Mouse (Mus musculus) G1E (cell line): Measurements from ENCODE around the gene Myo15. TPM values are rescaled to one million over a fixed set of nuclear protein-coding genes. Genes with fewer than 3 reads are reported as not detected.
A peak's percentile ranks its signal among the peaks of the same experiment; 100 is the strongest.

Experiments
- ATAC-seq: 2 replicates; pipeline ENCODE4 v1.8.0; 2016; ENCODE audit warnings: mild to moderate bottlenecking; ENCODE audit not compliant: insufficient number of reproducible peaks, poor library complexity, low FRiP score, severe bottlenecking; ENCODE audit errors: extremely low read depth
- DNase-seq: peaks from one replicate; pipeline ENCODE4 v3.0.0; 2012; ENCODE audit warnings: low spot score
- H3K27me3 ChIP-seq: 2 replicates; pipeline ENCODE4 v1.6.1; 2012; ENCODE audit warnings: mild to moderate bottlenecking, low read length, inconsistent platforms; ENCODE audit not compliant: insufficient read depth
- H3K36me3 ChIP-seq: replicated peaks from 2 replicates; pipeline ENCODE3; 2012; ENCODE audit warnings: mild to moderate bottlenecking, inconsistent platforms
- H3K4me1 ChIP-seq: 2 replicates; pipeline ENCODE4 v1.6.1; 2012; ENCODE audit warnings: low read depth, low read length, inconsistent platforms, mixed read lengths; ENCODE audit not compliant: insufficient read depth
- H3K4me3 ChIP-seq: 2 replicates; pipeline ENCODE4 v1.5.1; 2012; ENCODE audit warnings: low read depth, mild to moderate bottlenecking, inconsistent platforms, low read length, moderate library complexity, mixed read lengths
- H3K9me3 ChIP-seq: replicated peaks from 2 replicates; pipeline ENCODE4 v1.6.1; 2012; ENCODE audit warnings: inconsistent platforms
- CTCF ChIP-seq: IDR thresholded peaks from 2 replicates; pipeline ENCODE4 v1.5.1; 2012; ENCODE audit warnings: low read depth, low read length, inconsistent platforms, mixed read lengths
- GATA1 ChIP-seq: IDR thresholded peaks from 2 replicates; pipeline ENCODE4 v1.6.1; 2012; ENCODE audit warnings: borderline replicate concordance, low read length, inconsistent platforms, mixed read lengths
- GATA2 ChIP-seq: IDR thresholded peaks from 2 replicates; pipeline ENCODE4 v1.6.1; 2012; ENCODE audit warnings: low read depth, low read length, inconsistent platforms, borderline replicate concordance
- POLR2AphosphoS5 ChIP-seq: IDR thresholded peaks from 2 replicates; pipeline ENCODE4 v1.6.1; 2012; ENCODE audit warnings: low read depth, low read length, inconsistent platforms; ENCODE audit not compliant: insufficient replicate concordance
- TAL1 ChIP-seq: conservative IDR thresholded peaks from 2 replicates; pipeline ENCODE4 v1.6.1; 2012; ENCODE audit warnings: low read depth, low read length, inconsistent platforms, mixed read lengths
- polyA plus RNA-seq: library from polyadenylated mRNA; stranded (reverse); fragments of >175 nt; gene quantifications from 2 replicates; pipeline ENCODE4 v1.2.3, GENCODE M21; 2012
- total RNA-seq, 2 experiments: library from RNA; stranded (forward) in 1 of 2; stranded (reverse) in 1 of 2; fragments of 200-1000 nt in 1 of 2; fragments of >200 nt in 1 of 2; fragmentation: Nextera tagmentation in 1 of 2; gene quantifications; 2 replicates each; pipeline ENCODE4 v1.2.3; 2014 to 2017

Myo15 gene
- total and polyA plus RNA-seq, 3 experiments: 0.03 to 0.08 (median 0.05) TPM

GRCm38 (mm10) chr11:60457973-60458372, 11.2 kb upstream of the Myo15 start:
- no peak for ATAC-seq
- Histone ChIP-seq H3K9me3 (no peaks in the 10 kb centered on the region), H3K36me3 (peaks cover 77% of the 10 kb centered on the region), H3K4me3 (no peak overlapping the region), H3K27me3 (no peaks in the 10 kb centered on the region), H3K4me1 (peaks cover 30% of the 10 kb centered on the region)
- no peak for DNase-seq
- TF ChIP-seq CTCF: no peak
- TF ChIP-seq TAL1: no peak
- TF ChIP-seq GATA2: no peak
- TF ChIP-seq POLR2AphosphoS5: no peak
- TF ChIP-seq GATA1: no peak

DNA sequence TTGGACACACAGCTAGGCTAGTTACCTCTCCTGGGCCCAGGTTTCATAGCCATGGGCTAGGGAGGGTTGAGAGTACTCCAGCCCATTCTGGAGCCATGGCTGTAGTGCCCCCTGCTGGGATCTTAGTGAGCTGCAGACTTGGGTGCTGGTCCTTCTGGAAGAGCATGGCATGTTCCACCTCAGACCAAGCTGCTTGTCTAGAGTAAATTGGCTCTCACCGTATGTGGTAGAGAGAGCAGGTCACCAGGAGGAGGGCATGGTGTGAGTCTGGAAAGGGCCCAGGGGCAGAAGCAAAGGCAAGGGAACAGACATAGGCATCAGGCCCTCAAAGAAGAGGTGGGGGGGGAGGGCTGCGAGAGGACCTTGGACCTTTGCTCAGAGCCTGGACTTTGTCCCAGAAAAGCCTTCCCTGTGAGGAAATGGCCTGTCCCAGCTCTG, 3.2 kb upstream of the Myo15 start:
- ATAC-seq (no peak), DNase-seq (peak; percentile 20)
- Histone ChIP-seq H3K27me3 (no peaks in the 10 kb centered on the region), H3K4me3 (no peak overlapping the region), H3K4me1 (no peaks in the 10 kb centered on the region), H3K9me3 (no peaks in the 10 kb centered on the region), H3K36me3 (peaks cover 98% of the 10 kb centered on the region)
- TF ChIP-seq POLR2AphosphoS5 (no peak), CTCF (peak; percentile 77), GATA1 (no peak)

DNA sequence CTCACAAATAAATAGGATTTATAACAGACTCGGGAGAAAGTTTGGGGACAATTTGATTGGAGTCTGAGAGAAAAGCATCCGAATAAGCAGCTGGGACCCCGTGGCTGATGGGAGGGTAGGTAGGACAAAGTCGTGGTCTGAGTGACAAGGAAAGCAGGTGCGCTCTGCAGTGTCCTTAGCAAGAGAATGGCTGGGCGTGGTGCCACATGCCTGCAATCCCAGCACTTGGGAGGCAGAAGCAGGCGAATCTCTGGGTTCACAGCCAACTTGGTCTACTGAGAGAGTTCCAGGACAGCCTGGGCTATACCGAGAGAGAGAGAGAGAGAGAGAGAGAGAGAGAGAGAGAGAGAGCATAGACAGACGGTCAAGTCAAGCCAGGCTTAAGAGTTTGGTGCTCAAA, 1.6 kb downstream of the Myo15 start:
- no peak for DNase-seq
- TF ChIP-seq TAL1: no peak
- no peak for TF ChIP-seq POLR2AphosphoS5
- TF ChIP-seq GATA2: no peak
- TF ChIP-seq GATA1: no peak
- no peak for TF ChIP-seq CTCF
- H3K27me3 ChIP-seq: no peaks in the 10 kb centered on the region
- H3K4me3 ChIP-seq: no peak overlapping the region
- peaks cover 53% of the 10 kb centered on the region for H3K36me3 ChIP-seq
- ATAC-seq: no peak
- no peaks in the 10 kb centered on the region for H3K9me3 ChIP-seq
- no peaks in the 10 kb centered on the region for H3K4me1 ChIP-seq

- H3K9me3 ChIP-seq: no peaks in the 10 kb centered on the region
- ATAC-seq (no peak), DNase-seq (no peak)
- peaks cover 16% of the 10 kb centered on the region for H3K36me3 ChIP-seq
- no peak overlapping the region for H3K4me3 ChIP-seq
- TF ChIP-seq GATA1 (no peak), TAL1 (no peak), CTCF (no peak), POLR2AphosphoS5 (no peak), GATA2 (no peak)
- H3K4me1 ChIP-seq: 0 out of 2 replicates have a peak, but pooled peaks cover 4% of the 10 kb centered on the region
- peaks cover 8% of the 10 kb centered on the region; the same call in 1 of the 2 replicates for H3K27me3 ChIP-seq
Measured at GRCm38 (mm10) chr11:60474534-60474933, 5.4 kb downstream of the Myo15 start.

DNA sequence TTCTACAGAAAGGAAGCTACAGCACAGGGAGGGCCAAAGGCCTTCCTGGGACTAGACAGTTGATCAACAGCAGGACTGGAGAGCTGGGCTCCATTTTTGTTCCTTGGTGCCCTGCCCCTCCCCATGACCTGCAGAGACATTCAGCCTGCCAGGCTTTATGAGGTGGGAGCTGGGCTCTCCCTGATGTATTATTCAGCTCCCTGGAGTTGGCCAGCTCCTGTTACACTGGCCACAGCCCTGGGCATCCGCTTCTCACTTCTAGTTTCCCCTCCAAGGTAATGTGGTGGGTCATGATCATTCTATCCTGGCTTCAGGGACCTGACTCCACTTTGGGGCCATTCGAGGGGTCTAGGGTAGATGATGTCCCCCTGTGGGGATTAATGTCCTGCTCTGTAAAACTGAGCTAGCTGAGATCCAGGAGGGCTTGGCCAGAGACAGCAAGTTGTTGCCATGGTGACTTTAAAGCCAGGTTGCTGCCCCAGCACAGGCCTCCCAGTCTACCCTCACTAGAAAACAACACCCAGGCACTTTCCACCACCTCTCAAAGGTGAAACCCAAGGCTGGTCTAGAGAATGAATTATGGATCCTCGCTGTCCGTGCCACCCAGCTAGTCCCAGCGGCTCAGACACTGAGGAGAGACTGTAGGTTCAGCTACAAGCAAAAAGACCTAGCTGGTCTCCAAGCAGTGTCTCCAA, 6.7 kb downstream of the Myo15 start:
- no peak for DNase-seq
- Histone ChIP-seq H3K27me3 (peaks cover 21% of the 10 kb centered on the region; the same call in 1 of the 2 replicates), H3K4me3 (no peak overlapping the region), H3K36me3 (peaks cover 4% of the 10 kb centered on the region), H3K4me1 (0 out of 2 replicates have a peak, but pooled peaks cover 4% of the 10 kb centered on the region), H3K9me3 (no peaks in the 10 kb centered on the region)
- ATAC-seq: no peak
- no peak for TF ChIP-seq TAL1
- no peak for TF ChIP-seq GATA1
- no peak for TF ChIP-seq GATA2
- no peak for TF ChIP-seq CTCF
- TF ChIP-seq POLR2AphosphoS5: no peak

- DNase-seq (no peak), ATAC-seq (no peak)
- Histone ChIP-seq H3K27me3 (peaks cover 32% of the 10 kb centered on the region; the same call in 1 of the 2 replicates), H3K4me3 (no peak overlapping the region), H3K36me3 (no peaks in the 10 kb centered on the region), H3K4me1 (0 out of 2 replicates have a peak, but pooled peaks cover 4% of the 10 kb centered on the region), H3K9me3 (no peaks in the 10 kb centered on the region)
- TF ChIP-seq GATA2 (no peak), CTCF (no peak), TAL1 (no peak), POLR2AphosphoS5 (no peak)
Measured at GRCm38 (mm10) chr11:60478121-60478520, 9.0 kb downstream of the Myo15 start.
